Mouse (Mus musculus) cerebellum, adult 2 months (tissue): ENCODE data around the gene Grid1. TPM values are rescaled to one million over a fixed set of nuclear protein-coding genes. Genes with fewer than 3 reads are reported as not detected.

Source experiments
- DNase-seq, 2 experiments: peaks; one replicate each; pipeline ENCODE4 v3.0.0; 2021
- H3K27ac ChIP-seq: fragments of 200-500 bp; 2 replicates; pipeline ENCODE4 v1.5.1; 2012; ENCODE audit warnings: low read length, control low read depth, inconsistent platforms; ENCODE audit not compliant: insufficient read depth
- H3K27me3 ChIP-seq: fragments of 200-500 bp; 2 replicates; pipeline ENCODE4 v1.6.1; 2012; ENCODE audit warnings: inconsistent platforms, mild to moderate bottlenecking, low read length, moderate library complexity; ENCODE audit not compliant: control insufficient read depth, insufficient read depth
- H3K4me1 ChIP-seq: fragments of 200-500 bp; 2 replicates; pipeline ENCODE4 v1.6.1; 2011; ENCODE audit warnings: low read length; ENCODE audit not compliant: control insufficient read depth, insufficient read depth
- H3K4me3 ChIP-seq: fragments of 200-500 bp; replicated peaks from 2 replicates; pipeline ENCODE3; 2011; ENCODE audit warnings: mild to moderate bottlenecking, low read depth, low read length, control low read depth; ENCODE audit not compliant: insufficient read depth
- CTCF ChIP-seq: fragments of 200-500 bp; IDR thresholded peaks from 2 replicates; pipeline ENCODE4 v1.5.1; 2011; ENCODE audit warnings: low read depth, mild to moderate bottlenecking, control low read depth, low read length, moderate library complexity, borderline replicate concordance; ENCODE audit not compliant: insufficient read depth
- POLR2A ChIP-seq: fragments of 200-500 bp; IDR thresholded peaks from 2 replicates; pipeline ENCODE4 v1.6.1; 2011; ENCODE audit warnings: low read length, control low read depth, borderline replicate concordance; ENCODE audit not compliant: insufficient read depth
- WGBS: fragments of 180-500 bp; shearing (Covaris S2); methylation state at CpG from one replicate; pipeline ENCODE4 v1.1.7; 2018; 5-methylcytosine and 5-hydroxymethylcytosine counted together
- polyA plus RNA-seq: library from polyadenylated mRNA; depleted of rRNA; stranded (reverse); fragments of >200 nt; gene quantifications from 2 replicates; pipeline ENCODE4 v1.2.3, GENCODE M21; 2012

The Grid1 gene
- polyA plus RNA-seq, 1 experiment, result 13.3 TPM

- peak; percentile 34 to 50 for DNase-seq
- Histone ChIP-seq H3K4me1 (no peaks in the 10 kb centered on the region), H3K27me3 (no peaks in the 10 kb centered on the region), H3K27ac (0 out of 2 replicates have a peak overlapping the region, but pooled peaks have one; percentile 30), H3K4me3 (no peak overlapping the region)
- 19% methylated on average over 7 of the region's 7 CpGs for whole genome bisulfite sequencing
- TF ChIP-seq POLR2A, result no peak
- no peak for TF ChIP-seq CTCF
Measured at GRCm38 (mm10) chr14:35358136-35358821, 538.4 kb downstream of the Grid1 start.

GRCm38 (mm10) chr14:35365177-35365944 is 545.5 kb downstream of the Grid1 start:
- WGBS, result 63% methylated on average over 8 of the region's 8 CpGs
- H3K4me1 ChIP-seq, result no peaks in the 10 kb centered on the region
- no peak for TF ChIP-seq CTCF
- no peak for TF ChIP-seq POLR2A
- H3K27ac ChIP-seq, result no peak overlapping the region
- DNase-seq, result no peak
- no peak overlapping the region for H3K4me3 ChIP-seq
- no peaks in the 10 kb centered on the region for H3K27me3 ChIP-seq

GRCm38 (mm10) chr14:35374374-35374773 is 554.5 kb downstream of the Grid1 start:
- Histone ChIP-seq H3K4me1 (no peaks in the 10 kb centered on the region), H3K4me3 (no peak overlapping the region), H3K27me3 (no peaks in the 10 kb centered on the region), H3K27ac (no peak overlapping the region)
- 83% methylated on average over 3 of the region's 3 CpGs for WGBS
- DNase-seq, result no peak
- TF ChIP-seq CTCF (no peak), POLR2A (no peak)

GRCm38 (mm10) chr14:35393591-35393990 is 573.7 kb downstream of the Grid1 start:
- Histone ChIP-seq H3K27ac (no peak overlapping the region), H3K4me3 (no peak overlapping the region), H3K27me3 (no peaks in the 10 kb centered on the region; the same call in 1 of the 2 replicates), H3K4me1 (no peaks in the 10 kb centered on the region)
- DNase-seq, result no peak
- no peak for TF ChIP-seq CTCF
- 31% methylated on average over 4 of the region's 4 CpGs for WGBS

- Histone ChIP-seq H3K27me3 (no peaks in the 10 kb centered on the region), H3K4me1 (no peaks in the 10 kb centered on the region), H3K27ac (no peak overlapping the region), H3K4me3 (no peak overlapping the region)
- DNase-seq, result no peak
- TF ChIP-seq POLR2A (no peak), CTCF (no peak)
- WGBS, result 52% methylated on average over 3 of the region's 3 CpGs
Measured at GRCm38 (mm10) chr14:35404249-35404908, 584.5 kb downstream of the Grid1 start.

GRCm38 (mm10) chr14:35430259-35430658 is 610.4 kb downstream of the Grid1 start:
- no peak for DNase-seq
- TF ChIP-seq POLR2A (no peak), CTCF (no peak)
- Histone ChIP-seq H3K4me1 (no peaks in the 10 kb centered on the region), H3K4me3 (no peak overlapping the region), H3K27ac (no peak overlapping the region), H3K27me3 (no peaks in the 10 kb centered on the region)
- WGBS, result 26% methylated on average over 2 of the region's 2 CpGs

GRCm38 (mm10) chr14:35453702-35454101 is 633.8 kb downstream of the Grid1 start:
- TF ChIP-seq POLR2A, result no peak
- TF ChIP-seq CTCF, result no peak

GRCm38 (mm10) chr14:35468254-35468653 is 648.3 kb downstream of the Grid1 start:
- H3K27me3 ChIP-seq, result no peaks in the 10 kb centered on the region
- H3K27ac ChIP-seq, result no peak overlapping the region
- no peaks in the 10 kb centered on the region for H3K4me1 ChIP-seq
- H3K4me3 ChIP-seq, result no peak overlapping the region
- WGBS, result 79% methylated on average over 6 of the region's 6 CpGs
- DNase-seq, result no peak
- no peak for TF ChIP-seq CTCF
- no peak for TF ChIP-seq POLR2A

More at GRCm38 (mm10) chr14:35453702-35454101, 633.8 kb downstream of the Grid1 start:
- Histone ChIP-seq H3K27ac (no peak overlapping the region), H3K4me1 (no peaks in the 10 kb centered on the region), H3K4me3 (no peak overlapping the region), H3K27me3 (no peaks in the 10 kb centered on the region)
- WGBS, result 79% methylated on average over 7 of the region's 7 CpGs
- DNase-seq, result no peak
